Mouse (Mus musculus): ENCODE data around the gene Prnp.

- TF ChIP-seq GATA1 (IDR thresholded peaks at IDR 0.05; ENCODE audit: borderline replicate concordance, low read length) (no peak), FLI1 (IDR thresholded peaks at IDR 0.05; ENCODE audit: low read length) (no peak)
Measured at GRCm38 (mm10) chr2:131961671-131962070, 51.9 kb downstream of the Prnp start.

Measured in megakaryocyte, embryonic 14.5 days (primary cell).